Mouse (Mus musculus) mesoderm, embryonic 11.5 days (tissue): ENCODE results near the gene Hoxa6.

ENCODE experiments used
- DNase-seq: peaks from one replicate; pipeline ENCODE4 v3.0.0-alpha.2; 2012; ENCODE audit warnings: low read depth, low spot score

The Hoxa6 gene

DNA sequence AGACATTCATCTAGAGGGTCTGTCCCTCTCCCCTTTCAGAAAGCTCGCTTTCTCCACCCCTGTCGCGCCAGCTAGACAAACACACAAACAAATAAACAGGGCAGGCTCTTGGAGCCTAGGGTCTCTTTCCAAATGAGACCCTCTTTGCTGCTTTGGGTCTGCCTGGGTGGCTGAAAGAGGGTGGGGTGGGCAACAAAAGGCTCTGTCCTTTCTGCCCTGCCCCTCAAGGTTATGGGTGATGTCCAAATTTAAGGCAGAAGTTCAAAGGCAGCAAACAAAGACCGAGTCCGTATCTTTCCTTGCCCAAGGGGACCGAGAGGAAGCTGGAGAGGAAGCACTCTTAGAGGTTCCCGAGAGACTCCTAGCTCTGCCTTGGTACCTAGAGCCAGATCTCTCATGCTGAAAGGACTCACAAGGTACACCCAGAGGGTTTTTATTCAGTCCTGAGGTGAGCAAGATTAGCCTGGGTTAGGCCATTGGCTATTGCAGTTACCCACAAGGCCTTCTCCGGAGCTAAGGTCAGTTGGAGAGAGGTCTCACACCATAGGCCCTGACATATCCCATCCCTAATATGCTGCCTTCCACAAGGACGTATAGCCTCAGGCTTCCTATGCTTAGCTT is 32.6 kb upstream of the Hoxa6 start:
- DNase-seq: no peak

GRCm38 (mm10) chr6:52240389-52241000 is 32.0 kb upstream of the Hoxa6 start, which contains the start of gene Hoxa10:
TSS of gene Hoxa10 (minus strand) at chr6:52240854.
- peak; percentile 94 for DNase-seq

GRCm38 (mm10) chr6:52239625-52240388 is 31.3 kb upstream of the Hoxa6 start:
- DNase-seq: no peak

DNA sequence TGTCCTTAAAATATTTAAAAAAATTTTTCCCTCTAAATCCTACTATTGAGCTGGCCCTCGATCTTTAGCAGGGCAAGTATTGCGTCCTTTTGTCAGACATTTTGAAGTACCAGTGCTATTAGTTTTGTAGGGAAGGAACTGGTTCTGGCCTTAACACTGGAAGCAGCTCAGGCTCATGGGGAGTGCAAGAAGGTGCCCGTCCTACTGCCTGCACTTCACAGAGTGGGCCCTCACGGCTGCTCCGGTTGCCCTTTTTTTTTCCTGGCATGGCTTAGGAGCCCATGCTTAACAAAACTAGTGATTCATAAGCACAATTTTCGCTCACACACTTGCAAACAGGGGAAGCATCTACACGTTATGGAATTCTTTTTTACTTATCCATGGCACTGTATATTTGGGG is 30.5 kb upstream of the Hoxa6 start:
- no peak for DNase-seq

GRCm38 (mm10) chr6:52238155-52238545 is 29.6 kb upstream of the Hoxa6 start:
- no peak for DNase-seq

DNA sequence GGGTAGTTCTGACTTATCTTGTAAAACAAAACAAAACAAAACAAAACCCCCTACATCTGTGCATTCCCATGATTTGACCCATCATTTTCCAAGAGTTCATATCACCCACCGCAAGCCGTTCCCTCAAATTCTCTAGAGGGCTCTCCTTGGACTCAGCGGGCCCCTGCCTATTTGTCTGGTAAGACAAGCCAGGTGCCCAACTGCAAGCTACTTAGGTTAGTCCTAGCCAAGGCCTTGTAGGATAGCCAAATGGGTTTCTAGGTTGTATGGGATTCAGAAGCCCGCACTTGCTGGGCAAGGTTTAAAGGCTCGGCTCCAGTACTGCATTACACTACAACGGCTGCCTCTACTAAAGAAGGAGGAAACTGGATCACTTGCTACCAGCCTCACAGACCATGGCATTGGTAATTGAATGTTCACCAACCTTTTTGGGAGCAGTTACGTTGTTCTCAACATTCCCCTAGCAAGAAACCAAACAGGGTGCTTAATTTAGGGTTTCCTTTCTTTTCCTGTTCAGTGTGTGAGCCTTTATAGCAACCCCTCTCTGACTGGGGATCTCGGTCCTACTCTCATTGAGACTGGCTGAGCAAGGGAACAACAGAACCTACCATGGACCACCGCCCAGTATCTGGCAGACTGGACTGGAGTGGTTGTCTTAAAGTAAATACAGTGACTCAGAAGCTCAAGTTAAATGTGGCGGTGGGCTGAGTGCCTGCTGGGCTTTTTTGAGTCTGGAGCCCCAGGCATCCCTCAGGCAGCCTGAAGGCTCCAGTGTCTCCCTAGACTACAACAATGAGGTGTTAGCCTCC is 29.0 kb upstream of the Hoxa6 start:
- no peak for DNase-seq

DNA sequence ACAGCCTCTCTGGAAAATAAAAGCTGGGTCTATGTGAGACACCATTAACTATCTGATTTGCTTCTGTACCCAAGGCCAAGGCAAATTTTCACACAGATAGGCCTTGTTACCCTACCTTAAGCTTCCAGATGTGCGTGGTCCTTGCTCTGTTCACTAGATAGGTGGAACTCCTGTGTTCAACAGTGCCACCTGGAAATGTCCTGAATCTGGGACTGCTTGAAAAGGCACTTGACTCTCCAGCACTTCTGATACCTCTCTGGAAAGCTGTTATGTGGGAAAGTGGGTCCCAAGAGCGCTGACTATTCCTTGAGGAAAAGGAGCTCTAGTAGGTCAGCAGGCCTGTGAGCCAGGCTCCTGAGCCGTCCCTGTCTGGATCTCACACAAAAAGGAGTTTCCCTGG is 28.3 kb upstream of the Hoxa6 start:
- DNase-seq: no peak

- no peak for DNase-seq
Measured at GRCm38 (mm10) chr6:52235866-52236265, 27.3 kb upstream of the Hoxa6 start.

- no peak for DNase-seq
Measured at GRCm38 (mm10) chr6:52235267-52235666, 26.7 kb upstream of the Hoxa6 start.

DNA sequence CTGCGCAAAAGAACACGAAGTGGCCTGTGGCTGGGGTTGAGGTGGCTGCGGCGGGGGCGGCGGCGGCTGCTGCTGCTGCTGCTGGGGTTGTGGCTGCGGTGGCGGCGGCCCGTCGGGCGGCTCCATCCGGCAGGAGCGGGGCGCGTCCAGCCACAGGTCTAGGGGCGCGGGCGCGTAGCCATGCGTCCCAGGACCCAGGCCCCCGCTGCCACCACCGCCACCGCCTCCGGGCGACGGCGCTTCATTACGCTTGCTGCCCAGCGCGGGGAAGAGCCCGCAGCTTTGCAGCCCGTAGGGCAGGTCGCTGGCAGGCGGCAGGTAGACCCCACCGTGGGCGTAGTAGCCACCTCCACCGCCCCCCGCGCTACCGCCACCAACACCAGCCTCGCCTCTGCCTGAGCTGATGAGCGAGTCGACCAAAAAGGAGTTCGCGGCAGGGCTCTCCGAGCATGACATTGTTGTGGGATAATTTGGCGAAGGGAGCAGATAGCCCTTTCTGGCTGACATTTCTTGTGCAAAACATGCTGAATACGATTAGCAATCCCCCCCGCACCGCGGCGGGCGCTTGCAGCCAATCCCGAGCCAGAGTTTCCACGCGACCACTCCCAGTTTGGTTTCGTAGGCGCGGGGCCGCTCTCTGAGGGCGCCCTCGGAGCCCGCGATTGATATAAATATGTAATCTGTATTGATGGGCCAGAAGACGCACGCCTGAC is 26.1 kb upstream of the Hoxa6 start:
- DNase-seq: no peak

- DNase-seq: no peak
Measured at GRCm38 (mm10) chr6:52233546-52234427, 25.3 kb upstream of the Hoxa6 start.

DNA sequence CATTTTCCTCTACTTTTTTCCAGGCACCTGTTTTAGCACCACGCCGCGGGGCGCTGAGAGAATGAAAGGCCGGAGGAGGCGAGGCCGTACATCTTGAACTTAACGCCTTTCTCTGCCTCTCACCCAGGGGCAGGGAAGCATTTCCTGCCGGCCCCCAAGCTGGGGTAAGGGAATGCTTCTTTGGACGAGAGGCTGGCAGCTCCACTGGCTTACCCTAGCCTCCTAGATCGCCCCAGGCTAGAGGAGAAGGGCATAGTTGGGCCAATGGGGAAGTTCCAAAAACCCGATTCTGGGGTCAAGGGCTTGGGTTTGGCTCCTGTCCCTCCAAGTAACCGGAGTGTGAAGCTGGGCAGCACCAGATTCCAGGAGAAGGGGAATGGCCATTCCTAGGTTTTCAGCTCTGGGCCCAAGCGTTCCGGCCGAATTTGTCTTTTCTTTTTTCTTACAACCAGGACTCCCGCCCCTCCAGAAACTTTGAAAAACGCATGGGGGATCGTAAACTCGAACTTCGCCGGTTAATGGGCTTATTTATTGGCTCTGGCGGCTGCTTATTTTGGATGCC is 24.5 kb upstream of the Hoxa6 start:
- no peak for DNase-seq

- no peak for DNase-seq
Measured at GRCm38 (mm10) chr6:52232568-52232965, 24.0 kb upstream of the Hoxa6 start.

GRCm38 (mm10) chr6:52231885-52232567 is 23.5 kb upstream of the Hoxa6 start:
- DNase-seq: no peak

DNA sequence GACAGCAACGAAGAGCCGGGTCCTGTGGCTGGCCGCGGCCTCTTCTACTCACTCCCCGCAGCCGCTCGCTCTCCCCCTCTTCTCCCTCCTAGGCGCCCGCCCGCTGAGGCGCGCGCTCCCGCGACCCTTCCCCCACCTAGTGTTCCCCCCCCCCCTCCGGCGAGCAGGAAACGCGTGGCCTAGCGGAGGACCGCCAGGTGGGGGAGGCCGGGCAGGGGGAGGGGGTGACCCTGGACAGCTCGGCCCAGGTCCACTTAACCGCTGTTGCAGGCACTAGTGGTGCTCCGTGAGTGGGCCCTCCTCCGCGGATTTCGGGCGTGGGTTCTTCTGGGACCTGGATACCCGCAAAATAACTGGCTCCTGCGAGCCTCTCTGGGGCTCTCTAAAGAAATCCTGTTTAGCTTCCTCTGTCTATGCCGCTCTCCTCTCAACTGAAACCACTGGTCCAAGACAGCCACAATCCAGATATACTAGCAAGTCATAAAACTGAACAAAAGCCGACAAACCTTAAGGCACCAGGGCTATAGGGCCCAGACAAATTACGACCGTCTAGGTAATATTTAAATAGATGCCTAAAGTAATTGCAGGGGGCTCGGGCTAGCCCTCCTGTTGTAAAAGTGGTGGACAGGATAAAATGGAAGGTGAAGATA is 22.1 kb upstream of the Hoxa6 start, which contains the start of gene Hoxa9:
Gene Hoxa9 (minus strand): TSS at position 574 of the 650 bp plus-strand sequence.
- peak; percentile 80 for DNase-seq

DNA sequence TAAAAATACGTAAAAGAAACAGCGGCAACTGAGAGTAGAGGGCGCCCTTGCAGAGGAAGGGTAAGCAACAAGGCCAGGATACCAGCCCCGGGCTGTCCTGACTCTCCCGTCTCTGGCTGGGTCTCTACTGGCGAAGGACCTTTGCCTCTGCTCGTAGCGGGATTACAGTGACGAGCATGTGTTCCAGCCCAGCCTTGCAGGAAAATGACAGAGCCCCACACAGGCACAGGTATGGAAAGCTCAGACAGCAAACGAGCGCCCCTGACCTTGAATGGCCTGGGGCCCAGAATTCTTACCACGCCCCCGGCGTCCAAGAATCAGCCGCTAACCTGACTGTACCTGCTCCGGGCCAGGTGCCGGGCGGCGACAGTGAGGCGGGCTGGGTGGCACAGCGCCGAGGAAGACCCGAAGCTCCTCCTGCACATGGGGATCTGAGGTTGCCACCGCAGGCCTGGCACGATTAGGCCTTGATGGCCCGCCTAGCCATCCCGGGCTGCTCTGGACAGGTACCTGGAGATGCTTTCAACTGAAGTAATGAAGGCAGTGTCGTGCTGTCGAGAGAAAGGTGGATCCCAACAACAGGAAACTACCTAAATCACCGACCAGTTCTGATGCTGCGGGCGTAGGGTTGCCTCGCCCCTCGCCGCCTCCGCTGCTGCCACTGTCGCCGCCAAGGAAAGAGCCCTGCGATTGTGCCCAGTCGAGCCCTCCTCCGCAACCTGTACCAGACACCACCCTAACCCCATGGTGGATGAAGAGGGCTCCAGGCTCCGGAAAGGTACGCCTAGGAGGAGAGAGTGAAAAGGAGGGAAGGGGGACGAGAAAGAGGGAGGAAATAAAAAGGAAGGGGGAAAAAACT is 21.3 kb upstream of the Hoxa6 start:
- no peak for DNase-seq

DNA sequence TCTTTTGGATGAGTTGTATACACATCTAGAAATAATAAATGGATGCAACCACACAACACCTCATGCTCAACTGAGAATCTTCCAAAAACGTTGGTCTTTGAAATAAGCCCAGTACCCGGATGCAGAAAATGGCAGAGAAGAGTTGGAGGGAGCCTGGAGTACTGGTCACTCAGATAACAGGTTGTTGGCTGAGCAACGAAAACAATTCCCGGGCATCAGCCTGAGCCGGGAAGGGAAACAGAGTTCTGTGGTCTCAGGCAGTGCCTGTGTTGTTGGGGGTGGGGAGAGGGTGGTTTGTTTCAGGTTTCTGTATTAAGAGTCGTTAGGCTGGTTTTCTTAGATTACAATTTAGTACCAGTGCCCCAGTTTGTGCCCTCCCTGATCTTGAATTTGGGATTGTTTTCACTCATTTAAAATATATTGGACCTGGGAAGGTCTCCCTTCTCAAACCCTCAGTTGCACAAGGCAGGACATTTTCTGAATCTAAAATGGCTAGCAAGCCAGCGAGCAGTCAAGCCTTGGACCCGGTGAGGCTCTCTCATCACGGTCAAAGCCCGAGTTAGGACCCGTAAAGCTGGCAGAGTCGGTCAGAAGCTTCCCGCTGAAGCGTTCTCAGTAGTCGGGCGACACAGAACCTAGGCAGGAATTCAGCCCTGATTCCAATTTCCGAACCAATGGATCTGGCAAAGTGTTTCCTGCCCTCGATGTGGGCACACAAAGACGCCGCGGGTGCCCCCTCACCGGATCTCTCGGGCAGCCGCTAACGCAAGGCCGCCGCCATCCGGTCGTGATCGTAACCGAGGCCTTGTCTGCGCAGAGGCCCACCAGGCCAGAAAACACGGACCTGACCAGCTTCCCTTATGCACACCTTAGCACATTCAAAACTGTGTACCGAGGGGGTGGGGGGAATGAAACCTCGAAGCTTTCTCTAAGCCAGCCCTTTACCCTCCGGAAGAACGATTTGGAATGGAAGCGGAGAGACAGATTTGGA is 20.2 kb upstream of the Hoxa6 start:
- no peak for DNase-seq
